Mouse (Mus musculus): ENCODE measurements around the gene Mtx1. TPM values are rescaled to one million over a fixed set of nuclear protein-coding genes. Genes with fewer than 3 reads are reported as not detected.

The Mtx1 gene
- total RNA-seq (2021) = 100 to 1,000 TPM in 1 of 2 experiments, 10 to 100 TPM in 1; 92.8 to 109 TPM
- long read RNA-seq, transcript Mtx1-201 (8 exons, 1,617 nt) = major isoform, 56 of 93 reads
- long read RNA-seq, partial matches to known transcripts = 27 of 93 reads
- long read RNA-seq, other reads (novel, unspliced or antisense) = 4 of 93 reads

- no peak for DNase-seq (ENCODE audit: low spot score in 2 of 2)
Measured at GRCm38 (mm10) chr3:89226900-89227299, at the start of gene Mtx1. TSS of gene Mtx1 (minus strand) at chr3:89227088.

DNA sequence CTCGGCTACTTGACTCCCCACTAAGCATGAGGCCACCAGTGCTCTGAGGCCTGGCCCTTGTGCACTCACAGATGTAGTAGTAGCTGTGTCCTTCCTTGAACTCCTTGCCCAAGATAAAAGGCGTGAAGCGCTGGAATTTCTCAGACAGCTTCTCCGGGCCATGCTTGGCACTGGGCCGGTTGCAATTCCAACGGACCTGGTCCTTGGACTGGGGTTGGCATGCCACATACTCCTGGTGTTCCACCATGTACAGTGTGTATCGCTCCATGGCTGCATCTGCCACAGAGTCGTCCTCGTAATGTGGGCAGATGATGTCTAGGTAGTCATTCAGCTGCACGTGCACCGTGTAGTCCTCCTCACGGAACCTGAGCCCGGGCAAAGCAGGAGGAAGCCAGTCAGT is 49.2 kb upstream of the Mtx1 start:
- no peak for DNase-seq (ENCODE audit: low spot score in 2 of 2)

- no peak for DNase-seq (ENCODE audit: low spot score in 2 of 2)
Measured at GRCm38 (mm10) chr3:89271760-89272159, 44.9 kb upstream of the Mtx1 start.

DNA sequence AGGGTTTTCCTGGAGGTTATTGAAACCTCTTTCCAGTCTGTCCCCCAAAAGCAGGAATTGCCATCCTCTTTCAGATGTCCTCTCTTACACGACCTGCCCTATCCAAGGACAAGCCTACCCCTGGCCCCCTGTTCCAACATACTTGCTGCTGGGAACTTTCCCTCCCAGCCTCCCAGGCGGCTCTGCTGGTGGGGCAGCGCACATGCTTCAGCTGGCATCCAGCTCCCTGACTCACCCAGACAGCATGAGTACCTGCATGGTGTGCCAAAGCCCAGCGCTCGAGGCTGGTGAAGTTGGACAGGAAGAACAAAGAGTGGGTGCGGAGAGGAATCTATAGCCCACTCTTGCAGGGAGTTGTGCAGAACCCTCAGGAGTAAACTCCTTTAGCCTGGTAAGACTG is 44.0 kb upstream of the Mtx1 start:
- peak; percentile 55 to 59 for DNase-seq (ENCODE audit: low spot score in 2 of 2)

DNA sequence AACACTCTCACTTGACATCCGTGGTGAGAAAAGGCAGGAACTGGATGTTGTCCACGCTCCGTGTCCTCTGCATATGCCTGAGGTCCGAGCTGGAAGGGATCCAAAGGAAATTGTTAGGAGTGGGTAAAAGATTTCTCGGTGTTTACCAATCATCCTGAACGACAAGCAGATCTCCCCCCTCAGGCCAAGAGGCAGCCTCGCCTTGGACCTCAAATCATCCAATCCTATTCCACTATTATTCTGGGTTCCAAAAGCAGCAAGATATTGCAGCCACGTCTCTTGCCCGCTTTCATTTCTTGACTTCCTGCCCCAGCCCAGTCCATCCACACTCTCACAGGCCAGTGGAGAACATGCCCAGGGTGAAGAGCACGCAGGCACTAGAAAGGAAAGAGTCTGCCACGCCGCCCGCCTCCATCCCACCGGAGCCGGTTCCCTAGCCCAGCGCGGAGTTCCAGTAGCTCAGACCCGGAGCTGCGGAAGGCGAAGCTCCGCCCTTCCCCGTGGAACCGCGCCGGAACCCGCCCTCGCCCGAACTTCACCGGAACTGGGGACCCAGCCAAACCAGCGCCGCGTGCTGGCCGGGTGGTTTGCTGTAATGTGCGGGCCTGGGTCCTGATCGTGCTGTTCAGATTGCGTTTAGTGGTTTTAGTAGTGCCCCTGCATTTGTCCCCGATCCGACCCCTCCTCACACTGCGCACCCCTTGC is 43.3 kb upstream of the Mtx1 start, which contains the start of gene Slc50a1:
TSS of gene Slc50a1 (minus strand) at position 520 of the 705 bp plus-strand sequence.
- DNase-seq (ENCODE audit: low spot score in 2 of 2) = peak; percentile 87 to 94

DNA sequence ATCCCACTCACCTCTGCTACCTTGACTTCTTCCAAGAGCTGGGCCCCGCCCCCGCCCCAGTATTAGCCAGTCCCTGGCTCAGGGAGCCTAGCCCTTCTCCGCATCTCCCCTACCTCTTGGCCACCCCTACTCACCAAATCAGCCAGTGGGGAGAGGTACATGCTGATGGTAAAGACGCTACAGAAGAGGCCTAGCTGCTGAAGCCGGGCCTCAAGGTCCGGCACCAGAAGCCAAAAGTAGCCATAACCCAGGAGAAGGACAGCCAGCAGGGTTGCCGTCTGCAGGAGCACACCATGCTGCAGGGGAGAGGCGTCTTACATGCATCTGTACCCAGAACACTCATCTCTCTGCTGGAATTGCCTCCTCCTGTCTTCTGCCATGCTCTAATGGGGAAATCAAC is 42.0 kb upstream of the Mtx1 start:
- DNase-seq (ENCODE audit: low spot score in 2 of 2) = no peak

- peak; percentile 73 to 81 for DNase-seq (ENCODE audit: low spot score in 2 of 2)
Measured at GRCm38 (mm10) chr3:89266439-89266893, 39.6 kb upstream of the Mtx1 start.

DNA sequence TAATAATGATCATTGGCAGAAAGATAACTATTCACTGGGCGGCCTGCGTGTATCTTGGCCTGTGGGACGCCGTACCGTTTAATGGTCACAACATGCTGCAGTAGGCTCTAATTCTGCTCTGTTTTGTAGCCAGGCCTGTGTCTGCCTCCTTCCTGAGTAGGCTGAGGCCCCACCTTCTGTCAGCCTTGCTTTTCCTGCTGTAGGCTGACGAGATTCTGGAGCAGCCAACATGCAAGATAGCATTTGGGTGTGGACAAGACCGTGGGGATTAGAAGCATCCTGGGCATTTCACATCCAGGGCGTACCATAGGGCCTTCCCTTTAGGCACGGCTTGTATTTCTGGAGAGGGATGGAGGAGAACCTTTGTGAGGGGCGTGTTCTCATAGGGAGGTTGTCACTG is 35.5 kb upstream of the Mtx1 start:
- no peak for DNase-seq (ENCODE audit: low spot score in 2 of 2)

DNA sequence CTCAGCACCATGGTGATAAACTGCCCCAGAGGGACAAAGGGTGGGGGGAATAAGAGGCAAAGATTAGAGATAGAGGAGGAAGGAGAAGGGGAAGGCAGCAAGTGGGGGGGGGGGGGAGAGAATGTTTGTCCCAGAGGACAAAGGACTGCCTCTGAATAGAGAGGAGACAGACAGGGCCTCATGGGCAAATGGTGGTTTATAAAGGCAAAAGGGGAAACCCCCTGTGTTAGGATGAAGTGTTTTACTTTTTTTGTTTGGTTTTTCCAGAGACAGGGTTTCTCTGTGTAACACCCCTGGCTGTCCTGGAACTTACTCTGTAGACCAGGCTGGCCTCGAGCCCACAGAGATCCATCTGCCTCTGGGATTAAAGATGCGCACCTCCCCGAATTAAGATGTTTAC is 33.3 kb upstream of the Mtx1 start:
- DNase-seq (ENCODE audit: low spot score in 2 of 2) = no peak

GRCm38 (mm10) chr3:89259076-89259475 is 32.2 kb upstream of the Mtx1 start, which contains the start of gene Dpm3:
TSS of gene Dpm3 (plus strand) at chr3:89259358.
- no peak for DNase-seq (ENCODE audit: low spot score in 2 of 2)

DNA sequence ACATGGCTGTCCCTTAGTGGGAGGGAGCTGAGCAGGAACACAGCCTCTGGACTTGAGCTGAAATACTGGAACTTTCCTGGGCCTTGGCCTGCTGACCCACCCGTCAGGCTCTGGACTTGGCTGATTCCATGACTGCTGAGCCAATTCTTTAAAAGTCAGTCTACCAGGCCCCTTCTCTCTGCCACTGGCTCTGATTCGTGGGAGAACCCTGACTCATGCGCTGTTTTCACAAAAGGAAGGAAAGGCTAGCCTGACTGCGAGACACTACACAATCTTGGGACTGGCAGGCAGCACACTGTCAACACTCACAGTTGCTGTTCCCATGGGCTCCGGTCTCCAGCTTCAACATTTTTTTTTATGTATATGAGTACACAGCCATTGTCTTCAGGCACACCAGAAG is 29.3 kb upstream of the Mtx1 start:
- DNase-seq (ENCODE audit: low spot score in 2 of 2) = no peak

GRCm38 (mm10) chr3:89254994-89255393 is 28.1 kb upstream of the Mtx1 start:
- no peak for DNase-seq (ENCODE audit: low spot score in 2 of 2)

DNA sequence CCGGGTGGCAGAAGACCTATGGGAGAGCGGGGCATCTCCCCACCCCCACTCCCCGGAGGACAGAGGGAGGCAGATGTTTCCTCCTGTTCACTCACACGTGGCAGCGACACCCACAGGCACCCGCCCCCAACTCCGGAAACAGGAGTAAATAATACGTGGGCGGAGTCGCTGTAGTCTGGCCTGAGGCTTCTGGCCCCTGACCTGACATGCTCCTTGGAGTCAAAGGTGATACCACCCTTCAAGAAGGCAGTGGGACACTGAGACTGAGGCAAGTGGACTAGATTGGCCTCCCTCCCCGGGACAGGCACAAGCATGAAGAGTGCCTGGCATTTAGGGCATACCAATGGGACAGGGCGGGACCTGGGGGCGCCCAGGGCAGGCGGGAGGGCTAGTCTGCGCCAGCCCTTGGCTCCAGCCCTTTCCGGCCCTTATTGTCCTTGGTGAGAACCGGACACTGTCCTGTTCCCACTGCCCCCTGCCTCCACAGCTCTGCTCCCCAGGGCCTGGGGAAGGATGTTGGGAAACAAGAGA is 24.5 kb upstream of the Mtx1 start:
- no peak for DNase-seq (ENCODE audit: low spot score in 2 of 2)

DNA sequence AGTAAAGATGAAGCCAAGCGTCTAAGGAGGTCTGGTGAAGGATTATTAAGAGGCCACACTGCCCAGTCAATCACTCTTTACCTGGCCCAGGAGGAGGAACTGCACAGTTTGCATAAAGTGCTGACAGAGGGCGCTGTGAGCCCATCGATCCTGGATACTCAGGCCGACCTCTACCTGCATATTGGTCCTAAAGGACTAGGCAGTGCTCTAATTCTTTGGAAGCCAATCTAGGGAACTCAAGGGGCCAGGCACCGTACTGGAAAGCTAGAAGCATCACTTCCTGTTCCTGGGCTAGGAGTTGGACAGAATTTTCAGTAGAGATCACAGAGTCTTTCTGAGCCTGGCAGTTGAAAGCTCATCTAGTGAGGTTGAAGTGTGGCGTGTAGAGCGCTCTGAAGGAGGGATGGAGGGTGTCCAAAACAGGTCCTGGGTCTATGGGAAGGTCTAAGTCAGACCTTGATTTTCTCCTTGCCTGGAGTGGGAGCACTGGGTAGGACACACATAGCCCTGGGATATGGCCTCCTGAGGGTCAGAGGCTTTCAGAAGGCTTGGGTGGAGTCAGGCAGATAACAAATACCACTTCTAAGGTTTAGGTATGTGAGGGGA is 23.6 kb upstream of the Mtx1 start:
- peak in 1 of 2 experiments; percentile 68 for DNase-seq (ENCODE audit: low spot score in 2 of 2)

GRCm38 (mm10) chr3:89247466-89247865 is 20.6 kb upstream of the Mtx1 start:
- no peak for DNase-seq (ENCODE audit: low spot score in 2 of 2)

DNA sequence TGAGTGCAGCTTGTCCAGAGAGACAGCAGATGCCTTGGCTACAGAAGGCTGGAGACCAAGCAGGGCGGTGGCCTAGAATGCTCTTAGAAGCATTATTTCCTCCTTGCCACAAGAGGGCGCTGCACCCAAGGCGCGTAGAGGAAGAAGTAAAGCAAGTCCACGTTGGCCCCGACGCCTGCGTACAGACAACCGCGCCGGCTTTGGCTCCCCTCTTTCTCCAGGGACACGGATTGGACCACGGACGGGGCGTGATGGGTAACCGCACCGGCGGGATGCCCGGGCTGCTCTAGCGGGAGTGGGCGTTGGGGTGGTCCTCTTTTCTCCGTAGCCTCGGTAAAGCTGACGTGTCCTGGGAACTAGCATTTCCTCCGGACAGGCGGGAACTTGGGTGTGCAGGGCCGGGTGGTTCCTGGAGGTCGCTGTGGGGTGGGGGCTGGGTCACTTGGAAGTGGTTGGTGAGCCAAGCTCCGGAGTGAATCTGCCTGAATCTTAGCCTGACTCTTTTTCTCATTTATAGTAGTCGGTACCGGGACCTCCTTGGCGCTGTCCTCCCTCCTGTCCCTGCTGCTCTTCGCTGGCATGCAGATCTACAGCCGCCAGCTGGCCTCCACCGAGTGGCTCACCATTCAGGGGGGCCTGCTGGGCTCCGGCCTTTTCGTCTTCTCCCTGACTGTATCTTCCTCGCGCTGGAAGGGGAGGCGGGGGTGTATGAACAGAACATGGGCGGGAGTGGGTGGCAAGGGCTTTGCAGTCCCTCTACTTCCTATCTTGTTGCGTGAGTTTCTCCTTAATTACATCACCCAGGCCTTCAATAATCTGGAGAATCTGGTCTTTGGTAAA is 19.6 kb upstream of the Mtx1 start, which contains the start of gene Trim46:
TSS of gene Trim46 (minus strand) at position 49 of the 840 bp plus-strand sequence.
- peak; percentile 86 to 92 for DNase-seq (ENCODE audit: low spot score in 2 of 2)

DNA sequence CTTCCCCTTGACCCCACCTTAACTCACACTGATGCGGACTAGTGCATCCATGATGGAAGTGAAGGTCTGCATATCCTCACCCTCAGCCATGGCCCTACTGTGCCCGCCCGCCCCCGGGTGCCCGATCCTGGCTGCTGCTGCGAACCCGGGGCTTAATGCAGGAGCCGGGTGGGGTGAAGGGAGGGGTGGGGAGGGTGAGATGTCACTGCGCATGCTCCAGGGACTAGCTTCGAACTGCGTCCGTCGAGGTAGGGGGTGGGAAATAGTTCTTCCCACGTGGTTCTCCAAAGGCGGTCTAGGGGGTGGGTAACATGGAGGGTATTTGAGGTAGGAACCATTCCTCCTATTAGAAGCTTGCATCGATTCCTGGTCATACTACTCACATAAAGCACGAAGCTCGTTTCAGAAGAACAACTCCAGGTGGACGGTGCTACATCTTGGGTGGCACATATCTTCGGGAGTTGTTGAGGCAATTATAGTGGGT is 18.8 kb upstream of the Mtx1 start, which contains the start of gene Krtcap2:
TSS of gene Krtcap2 (plus strand) at position 279 of the 484 bp plus-strand sequence.
- peak; percentile 73 to 80 for DNase-seq (ENCODE audit: low spot score in 2 of 2)

DNA sequence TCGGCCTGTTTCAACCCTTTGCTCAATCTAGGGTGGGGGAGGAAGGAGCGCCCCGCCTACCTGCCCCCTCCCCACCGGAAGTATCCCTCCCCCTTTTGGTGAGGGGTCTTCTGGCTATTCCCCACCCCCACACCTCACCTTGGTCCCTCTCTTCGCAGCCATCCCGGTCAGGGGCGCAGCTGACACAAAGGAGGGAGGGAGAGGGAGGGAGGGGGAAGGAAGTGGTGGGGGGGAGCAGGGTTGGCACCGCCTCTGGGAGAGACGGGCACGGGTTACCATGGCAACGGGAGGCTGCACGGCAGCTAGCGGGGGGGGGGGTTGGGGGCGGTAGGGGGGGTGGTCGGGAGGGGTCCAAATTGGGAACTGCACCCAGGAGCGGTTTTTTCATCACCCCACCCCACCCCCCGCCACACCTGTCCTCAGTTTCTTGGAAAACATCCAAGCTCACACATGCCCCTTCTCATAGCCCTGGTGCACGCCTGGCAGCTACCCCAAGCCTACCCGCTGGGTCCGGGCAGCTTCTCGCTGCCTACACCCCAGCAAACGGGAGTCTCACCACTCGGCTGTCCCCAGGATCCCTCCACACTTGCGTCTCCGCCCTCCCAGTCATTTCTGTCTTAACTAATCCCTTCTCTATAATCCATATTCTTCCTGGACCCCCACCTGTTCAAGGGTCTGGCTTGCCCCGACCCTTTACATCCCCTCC is 18.2 kb upstream of the Mtx1 start:
- DNase-seq (ENCODE audit: low spot score in 2 of 2) = peak; percentile 74 to 81

DNA sequence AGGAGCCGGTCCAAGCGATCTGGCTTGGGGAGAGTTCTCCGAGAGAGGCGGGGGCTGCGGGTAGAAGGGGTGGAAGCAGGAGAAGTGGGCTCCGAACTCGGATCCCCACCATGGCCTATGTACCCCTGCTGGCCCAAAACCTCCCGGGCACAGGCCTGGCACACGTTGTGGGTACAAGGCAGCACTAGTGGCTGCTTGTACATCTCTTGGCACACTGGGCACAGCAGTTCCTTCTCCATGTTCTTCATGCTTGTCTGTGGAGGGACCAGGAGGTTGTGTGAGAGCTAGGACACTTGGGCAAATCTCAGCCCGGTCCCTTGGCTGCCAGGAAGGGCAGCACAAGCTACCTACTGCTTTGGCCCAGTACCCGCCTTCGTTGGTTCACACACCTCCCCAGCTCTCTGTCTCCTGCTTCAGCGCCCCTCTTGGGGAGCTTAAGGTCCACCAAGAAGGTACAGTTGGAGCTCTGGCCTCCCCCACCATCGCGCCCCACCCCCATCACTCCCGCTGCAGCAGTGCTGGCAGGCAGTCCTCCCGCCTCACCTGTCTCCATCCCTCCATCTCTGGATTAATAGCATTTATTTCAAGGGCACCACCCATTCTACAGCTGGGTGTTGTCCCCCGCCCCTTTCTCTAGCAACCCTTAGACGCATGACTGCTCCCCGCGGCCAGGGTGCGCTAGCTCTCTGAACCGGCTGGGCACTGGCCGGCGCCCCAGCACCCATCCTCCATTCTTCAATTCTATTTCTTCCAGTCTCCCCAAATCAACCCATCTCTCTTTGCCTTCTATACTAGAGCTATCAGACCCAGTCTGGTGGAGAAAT is 17.5 kb upstream of the Mtx1 start:
- peak; percentile 55 to 66 for DNase-seq (ENCODE audit: low spot score in 2 of 2)

All from layer of hippocampus, postnatal 10 days (tissue).